Mouse (Mus musculus) left cerebral cortex, postnatal 10 days (tissue): ENCODE data around the gene Ncor2. TPM values are rescaled to one million over a fixed set of nuclear protein-coding genes. Genes with fewer than 3 reads are reported as not detected.

Source experiments
- DNase-seq, 2 experiments: peaks; one replicate each; pipeline ENCODE4 v3.0.0; 2021 to 2022; ENCODE audit warnings: low spot score in 2 of 2, mixed read lengths in 1 of 2; ENCODE audit errors: extremely low spot score in 1 of 2
- intact Hi-C: fragments of 180-260 bp; cut with DNase I; formaldehyde crosslinking; loops from one replicate; pipeline ENCODE4 v1.15.1; 2025
- total RNA-seq, 2 experiments: library from RNA; stranded (reverse); gene quantifications; 2 replicates each; pipeline ENCODE4 v1.2.3; 2021

The Ncor2 gene
- total RNA-seq, 2 experiments from 2014 or later, result 131 to 146 TPM

- DNase-seq, result no peak
- intact Hi-C loops, result loop anchor here (5.0 to 10.0 kb wide), 2 partner anchors 124 to 239 kb away; no protein-coding TSS in a partner anchor
Observed at GRCm38 (mm10) chr5:125028371-125028770, 150.6 kb downstream of the Ncor2 start.

GRCm38 (mm10) chr5:125024002-125024401, 155.0 kb downstream of the Ncor2 start:
- intact Hi-C loops, result loop anchor here (10.0 kb wide), 1 partner anchor 119 kb away; no protein-coding TSS in a partner anchor
- no peak for DNase-seq

- no peak for DNase-seq
- intact Hi-C loops, result loop anchor here (10.0 kb wide), 1 partner anchor 116 kb away; no protein-coding TSS in a partner anchor
Observed at GRCm38 (mm10) chr5:125021298-125021697, 157.7 kb downstream of the Ncor2 start.

- intact Hi-C loops, result loop anchor here (5.0 kb wide), 1 partner anchor 77 kb away; no protein-coding TSS in a partner anchor
- DNase-seq, result no peak
Observed at GRCm38 (mm10) chr5:125019099-125019498, 159.9 kb downstream of the Ncor2 start.

GRCm38 (mm10) chr5:125017332-125017731, 161.7 kb downstream of the Ncor2 start:
- DNase-seq, result peak in 1 of 2 experiments; percentile 75
- intact Hi-C loops, result loop anchor here (5.0 kb wide), 1 partner anchor 75 kb away; no protein-coding TSS in a partner anchor

- DNase-seq, result no peak
- intact Hi-C loops, result loop anchor here (5.0 kb wide), 1 partner anchor 74 kb away; no protein-coding TSS in a partner anchor
Observed at GRCm38 (mm10) chr5:125016421-125017242, 162.4 kb downstream of the Ncor2 start.

GRCm38 (mm10) chr5:125015576-125015975, 163.4 kb downstream of the Ncor2 start:
- intact Hi-C loops, result loop anchor here (5.0 kb wide), 1 partner anchor 73 kb away; no protein-coding TSS in a partner anchor
- DNase-seq, result no peak

- no peak for DNase-seq
- intact Hi-C loops, result loop anchor here (5.0 kb wide), 1 partner anchor 73 kb away; no protein-coding TSS in a partner anchor
Observed at GRCm38 (mm10) chr5:125015066-125015465, 164.0 kb downstream of the Ncor2 start.

GRCm38 (mm10) chr5:125014497-125014896, 164.5 kb downstream of the Ncor2 start:
- peak in 1 of 2 experiments; percentile 69 for DNase-seq
- intact Hi-C loops, result no loop called here

- intact Hi-C loops, result no loop called here
- no peak for DNase-seq
Observed at GRCm38 (mm10) chr5:125011628-125012027, 167.4 kb downstream of the Ncor2 start.

GRCm38 (mm10) chr5:125011166-125011565, 167.9 kb downstream of the Ncor2 start:
- intact Hi-C loops, result no loop called here
- DNase-seq, result no peak

- peak in 1 of 2 experiments; percentile 39 for DNase-seq
- intact Hi-C loops, result no loop called here
Observed at GRCm38 (mm10) chr5:125006896-125007295, 172.1 kb downstream of the Ncor2 start.

- DNase-seq, result peak in 1 of 2 experiments; percentile 40
- intact Hi-C loops, result no loop called here
Observed at GRCm38 (mm10) chr5:125005871-125006652, 173.0 kb downstream of the Ncor2 start.

- intact Hi-C loops, result no loop called here
- DNase-seq, result no peak
Observed at GRCm38 (mm10) chr5:125003873-125004255, 175.2 kb downstream of the Ncor2 start.

- DNase-seq, result peak in 1 of 2 experiments; percentile 81
- intact Hi-C loops, result no loop called here
Observed at GRCm38 (mm10) chr5:125002969-125003872, 175.8 kb downstream of the Ncor2 start, which contains the start of gene Rflna. Gene Rflna (plus strand): TSS chr5:125003221.

GRCm38 (mm10) chr5:125000756-125001250, 178.2 kb downstream of the Ncor2 start:
- intact Hi-C loops, result no loop called here
- no peak for DNase-seq

- intact Hi-C loops, result no loop called here
- no peak for DNase-seq
Observed at GRCm38 (mm10) chr5:124997913-124998312, 181.1 kb downstream of the Ncor2 start.

GRCm38 (mm10) chr5:124996816-124997215, 182.2 kb downstream of the Ncor2 start:
- DNase-seq, result peak in 1 of 2 experiments; percentile 76
- intact Hi-C loops, result no loop called here
